Mouse (Mus musculus) cerebellum, adult 9-11 months (tissue): ENCODE measurements around the gene Olfr902.
"Not testable (repeated sequence)": the region's sequence is repeated elsewhere in the genome, so short reads cannot be mapped to it uniquely, and the experiment has no call there.

ENCODE experiments used
- DNase-seq: peaks from one replicate; pipeline ENCODE4 v3.0.0; 2022

The Olfr902 gene

GRCm38 (mm10) chr9:38447352-38447751 is at the start of gene Olfr902:
Olfr902 (plus strand) TSS chr9:38447652.
- DNase-seq: no peak

GRCm38 (mm10) chr9:38401398-38401797 is 46.1 kb upstream of the Olfr902 start, which contains the start of gene Olfr147:
Olfr147 (plus strand) TSS chr9:38401698.
- no peak for DNase-seq

- not testable (repeated sequence) for DNase-seq
Observed at GRCm38 (mm10) chr9:38407502-38407901, 40.0 kb upstream of the Olfr902 start.

GRCm38 (mm10) chr9:38413502-38413901 is 34.0 kb upstream of the Olfr902 start:
- not testable (repeated sequence) for DNase-seq

- DNase-seq: no peak
Observed at GRCm38 (mm10) chr9:38423801-38424200, 23.7 kb upstream of the Olfr902 start.

- no peak for DNase-seq
Observed at GRCm38 (mm10) chr9:38427026-38427425, 20.4 kb upstream of the Olfr902 start.

GRCm38 (mm10) chr9:38429155-38429554 is 18.3 kb upstream of the Olfr902 start, which contains the start of gene Olfr901:
Olfr901 (plus strand) TSS chr9:38429455.
- DNase-seq: no peak

GRCm38 (mm10) chr9:38462844-38463243 is 15.4 kb downstream of the Olfr902 start, which contains the start of gene Olfr904:
Olfr904 (plus strand) TSS chr9:38463144.
- no peak for DNase-seq

- DNase-seq: no peak
Observed at GRCm38 (mm10) chr9:38470807-38471206, 23.4 kb downstream of the Olfr902 start, which contains the start of gene Olfr905. Olfr905 (plus strand) TSS chr9:38471107.

GRCm38 (mm10) chr9:38486785-38487184 is 39.3 kb downstream of the Olfr902 start, which contains the start of gene Olfr906:
Olfr906 (plus strand) TSS chr9:38487085.
- no peak for DNase-seq

- no peak for DNase-seq
Observed at GRCm38 (mm10) chr9:38495501-38495900, 48.0 kb downstream of the Olfr902 start, which contains the start of gene Olfr907. Olfr907 (plus strand) TSS chr9:38495801.
